Mouse (Mus musculus): ENCODE measurements around the gene Larp1b. TPM values are rescaled to one million over a fixed set of nuclear protein-coding genes. Genes with fewer than 3 reads are reported as not detected.
A peak's percentile ranks its signal among the peaks of the same experiment; 100 is the strongest.
"Not testable (repeated sequence)": the region's sequence is repeated elsewhere in the genome, so short reads cannot be mapped to it uniquely, and the experiment has no call there.

The Larp1b gene
- 1.2 and 1.7 TPM in 2 replicates for polyA plus RNA-seq (2016; fragmentation: Nextera tagmentation; extraction: Ambion mirVana)

- Histone ChIP-seq H3K4me3 (peak within 1 kb of the TSS; percentile 80), H3K27ac (peak within 1 kb of the TSS; percentile 36; the same call in 1 of the 2 replicates), H3K4me2 (replicated peaks) (peak within 1 kb of the TSS; percentile 99), H3K9ac (peak within 1 kb of the TSS; percentile 68), H3K9me3 (no peaks in the 10 kb centered on the region), H3K36me3 (no peaks in the 10 kb centered on the region), H3K27me3 (peaks cover 29% of the 10 kb centered on the region), H3K4me1 (no peaks in the 10 kb centered on the region)
- under 1% methylated on average over 64 of the region's 66 CpGs for WGBS
- peak; percentile 95 for ATAC-seq (ENCODE audit: insufficient number of reproducible peaks, insufficient read depth, low FRiP score, low TSS enrichment)
These were observed at the start of gene Larp1b for GRCm38 (mm10) chr3:40949170-40949902. TSS of gene Larp1b (plus strand) at chr3:40949828.

GRCm38 (mm10) chr3:40902443-40902842 is 47.2 kb upstream of the Larp1b start, which contains the start of gene 1700034I23Rik:
TSS of gene 1700034I23Rik (minus strand) at chr3:40902543.
- WGBS: 98% methylated on average over 6 of the region's 10 CpGs
- not testable (repeated sequence) for H3K4me2 ChIP-seq (replicated peaks); ATAC-seq (ENCODE audit: insufficient number of reproducible peaks, insufficient read depth, low FRiP score, low TSS enrichment); H3K27ac ChIP-seq; H3K4me1 ChIP-seq; H3K9ac ChIP-seq; H3K4me3 ChIP-seq; H3K27me3 ChIP-seq; H3K36me3 ChIP-seq; H3K9me3 ChIP-seq

- Histone ChIP-seq H3K9ac (no peak overlapping the region), H3K9me3 (no peaks in the 10 kb centered on the region), H3K36me3 (peaks cover 4% of the 10 kb centered on the region; the same call in 1 of the 2 replicates), H3K27me3 (no peaks in the 10 kb centered on the region), H3K4me1 (no peaks in the 10 kb centered on the region), H3K4me3 (no peak overlapping the region), H3K4me2 (replicated peaks) (no peak overlapping the region), H3K27ac (no peak overlapping the region)
- no peak for ATAC-seq (ENCODE audit: insufficient number of reproducible peaks, insufficient read depth, low FRiP score, low TSS enrichment)
- 84% methylated on average over 5 of the region's 5 CpGs for WGBS
These were observed 11.4 kb upstream of the Larp1b start for GRCm38 (mm10) chr3:40938189-40938588.

GRCm38 (mm10) chr3:40938592-40938991 is 11.0 kb upstream of the Larp1b start:
- no peak overlapping the region for H3K27ac ChIP-seq
- WGBS: 95% methylated on average over 4 of the region's 4 CpGs
- H3K36me3 ChIP-seq: peaks cover 2% of the 10 kb centered on the region; the same call in 1 of the 2 replicates
- no peaks in the 10 kb centered on the region for H3K9me3 ChIP-seq
- no peak overlapping the region for H3K4me3 ChIP-seq
- H3K27me3 ChIP-seq: no peaks in the 10 kb centered on the region
- no peak overlapping the region for H3K9ac ChIP-seq
- H3K4me2 ChIP-seq (replicated peaks): no peak overlapping the region
- no peaks in the 10 kb centered on the region for H3K4me1 ChIP-seq
- ATAC-seq (ENCODE audit: insufficient number of reproducible peaks, insufficient read depth, low FRiP score, low TSS enrichment): no peak

- Histone ChIP-seq H3K4me1 (no peaks in the 10 kb centered on the region), H3K27ac (no peak overlapping the region), H3K9ac (no peak overlapping the region), H3K27me3 (no peaks in the 10 kb centered on the region), H3K4me3 (no peak overlapping the region), H3K4me2 (replicated peaks) (no peak overlapping the region), H3K9me3 (no peaks in the 10 kb centered on the region), H3K36me3 (no peaks in the 10 kb centered on the region)
- no peak for ATAC-seq (ENCODE audit: insufficient number of reproducible peaks, insufficient read depth, low FRiP score, low TSS enrichment)
These were observed 10.6 kb upstream of the Larp1b start for GRCm38 (mm10) chr3:40939019-40939418.

- no peaks in the 10 kb centered on the region for H3K36me3 ChIP-seq
- under 1% methylated on average over 86 of the region's 118 CpGs for WGBS
- peak; percentile 4; the same call in 1 of the 2 replicates for ATAC-seq (ENCODE audit: insufficient number of reproducible peaks, insufficient read depth, low FRiP score, low TSS enrichment)
- peak overlapping the region; percentile 99 for H3K4me2 ChIP-seq (replicated peaks)
- H3K27ac ChIP-seq: peak overlapping the region; percentile 36; the same call in 1 of the 2 replicates
- peaks cover 29% of the 10 kb centered on the region for H3K27me3 ChIP-seq
- peak overlapping the region; percentile 80 for H3K4me3 ChIP-seq
- H3K9me3 ChIP-seq: no peaks in the 10 kb centered on the region
- no peaks in the 10 kb centered on the region for H3K4me1 ChIP-seq
- peak overlapping the region; percentile 68 for H3K9ac ChIP-seq
These were observed 424 bp downstream of the Larp1b start for GRCm38 (mm10) chr3:40949903-40950600.

GRCm38 (mm10) chr3:40950601-40951201 is 1.1 kb downstream of the Larp1b start:
- H3K27ac ChIP-seq: no peak overlapping the region
- under 1% methylated on average over 43 of the region's 43 CpGs for WGBS
- peaks cover 29% of the 10 kb centered on the region for H3K27me3 ChIP-seq
- peak overlapping the region; percentile 99 for H3K4me2 ChIP-seq (replicated peaks)
- no peaks in the 10 kb centered on the region for H3K4me1 ChIP-seq
- no peaks in the 10 kb centered on the region for H3K36me3 ChIP-seq
- no peaks in the 10 kb centered on the region for H3K9me3 ChIP-seq
- peak overlapping the region; percentile 68 for H3K9ac ChIP-seq
- no peak for ATAC-seq (ENCODE audit: insufficient number of reproducible peaks, insufficient read depth, low FRiP score, low TSS enrichment)
- H3K4me3 ChIP-seq: peak overlapping the region; percentile 80

- Histone ChIP-seq H3K4me2 (replicated peaks) (peak overlapping the region; percentile 99), H3K36me3 (no peaks in the 10 kb centered on the region), H3K27ac (no peak overlapping the region), H3K4me3 (peak overlapping the region; percentile 80), H3K9me3 (no peaks in the 10 kb centered on the region), H3K4me1 (no peaks in the 10 kb centered on the region), H3K9ac (no peak overlapping the region), H3K27me3 (peaks cover 29% of the 10 kb centered on the region)
- WGBS: 10% methylated on average over 7 of the region's 7 CpGs
- no peak for ATAC-seq (ENCODE audit: insufficient number of reproducible peaks, insufficient read depth, low FRiP score, low TSS enrichment)
These were observed 1.7 kb downstream of the Larp1b start for GRCm38 (mm10) chr3:40951365-40951764.

GRCm38 (mm10) chr3:40952606-40953005 is 3.0 kb downstream of the Larp1b start:
- H3K4me1 ChIP-seq: no peaks in the 10 kb centered on the region
- no peaks in the 10 kb centered on the region for H3K9me3 ChIP-seq
- no peaks in the 10 kb centered on the region for H3K36me3 ChIP-seq
- H3K4me3 ChIP-seq: no peak overlapping the region
- ATAC-seq (ENCODE audit: insufficient number of reproducible peaks, insufficient read depth, low FRiP score, low TSS enrichment): no peak
- no peak overlapping the region for H3K4me2 ChIP-seq (replicated peaks)
- H3K27me3 ChIP-seq: peaks cover 27% of the 10 kb centered on the region
- no peak overlapping the region for H3K27ac ChIP-seq
- H3K9ac ChIP-seq: no peak overlapping the region

GRCm38 (mm10) chr3:40954792-40955191 is 5.2 kb downstream of the Larp1b start:
- H3K36me3 ChIP-seq: no peaks in the 10 kb centered on the region
- H3K27ac ChIP-seq: no peak overlapping the region
- no peaks in the 10 kb centered on the region for H3K4me1 ChIP-seq
- peaks cover 9% of the 10 kb centered on the region for H3K27me3 ChIP-seq
- no peak overlapping the region for H3K4me3 ChIP-seq
- no peak overlapping the region for H3K9ac ChIP-seq
- WGBS: 52% methylated on average over 1 of the region's 1 CpGs
- ATAC-seq (ENCODE audit: insufficient number of reproducible peaks, insufficient read depth, low FRiP score, low TSS enrichment): no peak
- no peaks in the 10 kb centered on the region for H3K9me3 ChIP-seq
- H3K4me2 ChIP-seq (replicated peaks): no peak overlapping the region

GRCm38 (mm10) chr3:40958831-40959230 is 9.2 kb downstream of the Larp1b start:
- no peaks in the 10 kb centered on the region for H3K9me3 ChIP-seq
- H3K27me3 ChIP-seq: no peaks in the 10 kb centered on the region
- ATAC-seq (ENCODE audit: insufficient number of reproducible peaks, insufficient read depth, low FRiP score, low TSS enrichment): no peak
- H3K4me1 ChIP-seq: no peaks in the 10 kb centered on the region
- no peak overlapping the region for H3K4me2 ChIP-seq (replicated peaks)
- no peak overlapping the region for H3K27ac ChIP-seq
- no peak overlapping the region for H3K4me3 ChIP-seq
- H3K9ac ChIP-seq: no peak overlapping the region
- H3K36me3 ChIP-seq: no peaks in the 10 kb centered on the region

- no peaks in the 10 kb centered on the region for H3K36me3 ChIP-seq
- no peak for ATAC-seq (ENCODE audit: insufficient number of reproducible peaks, insufficient read depth, low FRiP score, low TSS enrichment)
- no peak overlapping the region for H3K27ac ChIP-seq
- H3K27me3 ChIP-seq: no peaks in the 10 kb centered on the region
- H3K9ac ChIP-seq: no peak overlapping the region
- no peak overlapping the region for H3K4me2 ChIP-seq (replicated peaks)
- no peaks in the 10 kb centered on the region for H3K4me1 ChIP-seq
- no peak overlapping the region for H3K4me3 ChIP-seq
- no peaks in the 10 kb centered on the region for H3K9me3 ChIP-seq
These were observed 31.1 kb downstream of the Larp1b start for GRCm38 (mm10) chr3:40980758-40981157.

Data from embryonic facial prominence, embryonic 12.5 days (tissue).